ENCODE assay signal across 8 mouse cellular contexts in genomic region chr5:114130698-114131520, GRCm38 (mm10). TPM values are rescaled to one million over a fixed set of nuclear protein-coding genes. Genes with fewer than 3 reads are reported as not detected.
A peak's percentile ranks its signal among the peaks of the same experiment; 100 is the strongest.
DNase-seq lines count a peak whose midpoint lies in the region; ATAC-seq and TF ChIP-seq lines count a peak whose summit lies in the region.

No protein-coding gene starts in this region.

- under 1% methylated on average over 86 of the region's 87 CpGs for WGBS in embryonic facial prominence, embryonic 12.5 days
- WGBS in kidney, adult 2 months, result under 1% methylated on average over 87 of the region's 87 CpGs
- WGBS in limb, embryonic 11.5 days, result under 1% methylated on average over 84 of the region's 87 CpGs
- under 1% methylated on average over 87 of the region's 87 CpGs for WGBS in midbrain, embryonic 13.5 days
- WGBS in small intestine, adult 2 months, result under 1% methylated on average over 86 of the region's 87 CpGs

- H3K27ac ChIP-seq in embryonic facial prominence, embryonic 12.5 days, result peak overlapping the region; percentile 73
- peak overlapping the region; percentile 59 for H3K27ac ChIP-seq in kidney, adult 2 months (ENCODE audit: insufficient read depth, low read depth, low read length)
- 0 out of 2 replicates have a peak overlapping the region, but pooled peaks have one; percentile 30 for H3K27ac ChIP-seq in limb, embryonic 11.5 days (replicated peaks; ENCODE audit: low read depth, low read length)
- H3K27ac ChIP-seq in midbrain, embryonic 13.5 days, result 0 out of 2 replicates have a peak overlapping the region, but pooled peaks have one; percentile 19
- H3K27ac ChIP-seq in small intestine, adult 2 months (ENCODE audit: insufficient read depth, low read depth, low read length), result peak overlapping the region; percentile 61

- H3K4me3 ChIP-seq in embryonic facial prominence, embryonic 12.5 days, result peak overlapping the region; percentile 76
- peak overlapping the region; percentile 77 for H3K4me3 ChIP-seq in kidney, adult 2 months (ENCODE audit: insufficient read depth, low read depth, low read length)
- H3K4me3 ChIP-seq in limb, embryonic 11.5 days (ENCODE audit: low read depth, low read length), result peak overlapping the region; percentile 71
- peak overlapping the region; percentile 88 for H3K4me3 ChIP-seq in midbrain, embryonic 13.5 days (replicated peaks)
- peak overlapping the region; percentile 78 for H3K4me3 ChIP-seq in small intestine, adult 2 months (ENCODE audit: low read depth, low read length)

- H3K4me2 ChIP-seq in embryonic facial prominence, embryonic 12.5 days (replicated peaks), result peak overlapping the region; percentile 92
- H3K4me2 ChIP-seq in limb, embryonic 11.5 days (ENCODE audit: low read depth, severe bottlenecking), result peak overlapping the region; percentile 84
- H3K4me2 ChIP-seq in midbrain, embryonic 13.5 days (replicated peaks), result peak overlapping the region; percentile 98

- peaks cover 30% of the 10 kb centered on the region for H3K4me1 ChIP-seq in embryonic facial prominence, embryonic 12.5 days
- 0 out of 2 replicates have a peak, but pooled peaks cover 5% of the 10 kb centered on the region for H3K4me1 ChIP-seq in kidney, adult 2 months (ENCODE audit: control insufficient read depth, insufficient read depth, low read length)
- H3K4me1 ChIP-seq in limb, embryonic 11.5 days (ENCODE audit: control insufficient read depth, insufficient read depth, low read length), result peaks cover 10% of the 10 kb centered on the region
- peaks cover 26% of the 10 kb centered on the region for H3K4me1 ChIP-seq in midbrain, embryonic 13.5 days (replicated peaks)
- H3K4me1 ChIP-seq in small intestine, adult 2 months (ENCODE audit: control insufficient read depth, insufficient read depth, insufficient read length, low read length), result peaks cover 8% of the 10 kb centered on the region

- peak; percentile 97 for ATAC-seq in embryonic facial prominence, embryonic 12.5 days (ENCODE audit: insufficient number of reproducible peaks, insufficient read depth, low FRiP score, low TSS enrichment)
- peak; percentile 97 for ATAC-seq in limb, embryonic 11.5 days (ENCODE audit: insufficient number of reproducible peaks, low FRiP score, low TSS enrichment, low read depth)
- ATAC-seq in midbrain, embryonic 13.5 days, result peak; percentile 98

- H3K9ac ChIP-seq in embryonic facial prominence, embryonic 12.5 days, result peak overlapping the region; percentile 66
- peak overlapping the region; percentile 70 for H3K9ac ChIP-seq in limb, embryonic 11.5 days (ENCODE audit: low read length)
- H3K9ac ChIP-seq in midbrain, embryonic 13.5 days (replicated peaks), result peak overlapping the region; percentile 70

- peak; percentile 94 for DNase-seq in 3T3-L1 (ENCODE audit: low read depth, low spot score)
- DNase-seq in adrenal gland, postnatal 36 days, result peak; percentile 95 to 96
- DNase-seq in heart, adult 18-20 months, result peak; percentile 94 to 96
- peak; percentile 96 for DNase-seq in kidney, adult 2 months
- DNase-seq in limb, embryonic 11.5 days (ENCODE audit: low spot score), result peak; percentile 96

- TF ChIP-seq POLR2A in kidney, adult 2 months (IDR thresholded peaks at IDR 0.05; ENCODE audit: low read depth, low read length), result no peak
- no peak for TF ChIP-seq POLR2A in small intestine, adult 2 months (IDR thresholded peaks at IDR 0.05; ENCODE audit: low read depth, low read length)

- H3K27me3 ChIP-seq in embryonic facial prominence, embryonic 12.5 days, result no peaks in the 10 kb centered on the region
- no peaks in the 10 kb centered on the region for H3K27me3 ChIP-seq in kidney, adult 2 months (replicated peaks; ENCODE audit: control insufficient read depth, insufficient read depth, low read length)
- H3K27me3 ChIP-seq in limb, embryonic 11.5 days (ENCODE audit: control insufficient read depth, insufficient read depth, low read length), result no peaks in the 10 kb centered on the region
- H3K27me3 ChIP-seq in midbrain, embryonic 13.5 days, result no peaks in the 10 kb centered on the region
- H3K27me3 ChIP-seq in small intestine, adult 2 months (ENCODE audit: control insufficient read depth, insufficient read depth, low read length), result no peaks in the 10 kb centered on the region

- H3K9me3 ChIP-seq in embryonic facial prominence, embryonic 12.5 days, result no peaks in the 10 kb centered on the region
- H3K9me3 ChIP-seq in limb, embryonic 11.5 days (ENCODE audit: control insufficient read depth, low read length), result no peaks in the 10 kb centered on the region
- H3K9me3 ChIP-seq in midbrain, embryonic 13.5 days, result no peaks in the 10 kb centered on the region

- no peak for TF ChIP-seq CTCF in kidney, adult 2 months (conservative IDR thresholded peaks at IDR 0.05; ENCODE audit: insufficient read depth, insufficient read length, low read depth, low read length)
- TF ChIP-seq CTCF in small intestine, adult 2 months (IDR thresholded peaks at IDR 0.05; ENCODE audit: extremely low read depth, insufficient read length, insufficient replicate concordance, low read depth, low read length), result no peak

- peaks cover 9% of the 10 kb centered on the region; the same call in 1 of the 2 replicates for H3K36me3 ChIP-seq in embryonic facial prominence, embryonic 12.5 days
- no peaks in the 10 kb centered on the region for H3K36me3 ChIP-seq in kidney, adult 2 months (ENCODE audit: control insufficient read depth, insufficient read depth, low read length)
- no peaks in the 10 kb centered on the region for H3K36me3 ChIP-seq in limb, embryonic 11.5 days (ENCODE audit: control insufficient read depth, insufficient read depth, low read length)
- H3K36me3 ChIP-seq in midbrain, embryonic 13.5 days, result no peaks in the 10 kb centered on the region
- H3K36me3 ChIP-seq in small intestine, adult 2 months (ENCODE audit: control insufficient read depth, insufficient read depth, low read length), result no peaks in the 10 kb centered on the region; the same call in 1 of the 2 replicates

RNA-seq across cellular contexts. Expression of gene Ung, which starts 0.7 kb away (rescaled TPM):
- 1 to 10 TPM; 4.0 to 5.5 TPM for total RNA-seq in adrenal gland, postnatal 36 days (2021)
- 54.2 and 54.5 TPM in 2 replicates for polyA plus RNA-seq in embryonic facial prominence, embryonic 12.5 days (2016; fragmentation: Nextera tagmentation; extraction: Ambion mirVana)
- total RNA-seq in heart, adult 18-20 months (2021), result 10 to 100 TPM; 24.8 to 26.0 TPM
- polyA plus RNA-seq in kidney, adult 2 months (2012; rRNA removed), result 2.6 and 3.7 TPM in 2 replicates
- polyA plus RNA-seq in limb, embryonic 11.5 days (2014; fragmentation: Nextera tagmentation; extraction: Ambion mirVana), result 41.8 and 52.8 TPM in 2 replicates
- polyA plus RNA-seq in midbrain, embryonic 13.5 days (2015; fragmentation: Nextera tagmentation; extraction: Ambion mirVana), result 14.8 and 17.4 TPM in 2 replicates
- polyA plus RNA-seq in small intestine, adult 2 months (2012; rRNA removed), result 4.8 and 6.7 TPM in 2 replicates

RNA-seq across cellular contexts. Expression of gene Alkbh2, which starts 2.9 kb away (rescaled TPM):
- 1 to 10 TPM; 7.0 to 7.6 TPM for total RNA-seq in adrenal gland, postnatal 36 days (2021)
- polyA plus RNA-seq in embryonic facial prominence, embryonic 12.5 days (2016; fragmentation: Nextera tagmentation; extraction: Ambion mirVana), result 14.6 and 14.7 TPM in 2 replicates
- total RNA-seq in heart, adult 18-20 months (2021), result 1 to 10 TPM; 1.3 to 1.5 TPM
- polyA plus RNA-seq in kidney, adult 2 months (2012; rRNA removed), result 8.4 and 9.6 TPM in 2 replicates
- 13.4 and 14.6 TPM in 2 replicates for polyA plus RNA-seq in limb, embryonic 11.5 days (2014; fragmentation: Nextera tagmentation; extraction: Ambion mirVana)
- 5.8 and 6.0 TPM in 2 replicates for polyA plus RNA-seq in midbrain, embryonic 13.5 days (2015; fragmentation: Nextera tagmentation; extraction: Ambion mirVana)
- polyA plus RNA-seq in small intestine, adult 2 months (2012; rRNA removed), result 3.1 and 6.6 TPM in 2 replicates

RNA-seq across cellular contexts. Expression of gene Acacb, which starts 15.4 kb away (rescaled TPM):
- total RNA-seq in adrenal gland, postnatal 36 days (2021), result 100 to 1,000 TPM; 128 to 139 TPM
- polyA plus RNA-seq in embryonic facial prominence, embryonic 12.5 days (2016; fragmentation: Nextera tagmentation; extraction: Ambion mirVana), result 3.4 and 6.3 TPM in 2 replicates
- 100 to 1,000 TPM; 238 to 247 TPM for total RNA-seq in heart, adult 18-20 months (2021)
- 34.5 and 36.6 TPM in 2 replicates for polyA plus RNA-seq in kidney, adult 2 months (2012; rRNA removed)
- polyA plus RNA-seq in limb, embryonic 11.5 days (2014; fragmentation: Nextera tagmentation; extraction: Ambion mirVana), result 2.1 and 4.5 TPM in 2 replicates
- 2.4 and 2.9 TPM in 2 replicates for polyA plus RNA-seq in midbrain, embryonic 13.5 days (2015; fragmentation: Nextera tagmentation; extraction: Ambion mirVana)
- polyA plus RNA-seq in small intestine, adult 2 months (2012; rRNA removed), result 3.1 and 5.9 TPM in 2 replicates

RNA-seq across cellular contexts. Expression of gene Svop, which starts 39.5 kb away (rescaled TPM):
- total RNA-seq in adrenal gland, postnatal 36 days (2021), result 1 to 10 TPM; 2.2 to 2.6 TPM
- polyA plus RNA-seq in embryonic facial prominence, embryonic 12.5 days (2016; fragmentation: Nextera tagmentation; extraction: Ambion mirVana), result 3.3 and 5.6 TPM in 2 replicates
- not detected for total RNA-seq in heart, adult 18-20 months (2021)
- polyA plus RNA-seq in kidney, adult 2 months (2012; rRNA removed), result 0.34 and 0.45 TPM in 2 replicates
- polyA plus RNA-seq in limb, embryonic 11.5 days (2014; fragmentation: Nextera tagmentation; extraction: Ambion mirVana), result 0.24 TPM in 1 of 2 replicates, not detected in the other
- 79.3 and 82.7 TPM in 2 replicates for polyA plus RNA-seq in midbrain, embryonic 13.5 days (2015; fragmentation: Nextera tagmentation; extraction: Ambion mirVana)
- 0.15 and 0.42 TPM in 2 replicates for polyA plus RNA-seq in small intestine, adult 2 months (2012; rRNA removed)

Comparison
In these comparisons a context has a peak if more than half of its experiments do, and no peak if none do; other contexts are left out.
1. Peak in every context shown above with its lines: DNase-seq, ATAC-seq, H3K4me3 ChIP-seq and H3K27ac ChIP-seq.
2. H3K27ac ChIP-seq: peak in every context shown above with its lines; median percentile 73 in embryonic facial prominence, embryonic 12.5 days; 61 in small intestine, adult 2 months; 59 in kidney, adult 2 months; 30 in limb, embryonic 11.5 days; 19 in midbrain, embryonic 13.5 days.